Mouse (Mus musculus) heart, embryonic 13.5 days (tissue): ENCODE results near the gene Olfr1377. TPM values are rescaled to one million over a fixed set of nuclear protein-coding genes. Genes with fewer than 3 reads are reported as not detected.
"Not testable (repeated sequence)": the region's sequence is repeated elsewhere in the genome, so short reads cannot be mapped to it uniquely, and the experiment has no call there.

Experiments used
- ATAC-seq: fragments of 200-750 bp; cut with Nextera tagmentation; 2 replicates; pipeline ENCODE4 v1.8.0; 2017; ENCODE audit warnings: moderate TSS enrichment; ENCODE audit not compliant: insufficient number of reproducible peaks, low FRiP score, low TSS enrichment; ENCODE audit errors: extremely low read depth
- H3K27ac ChIP-seq: fragments of 300-500 bp; sonication (generic); replicated peaks from 2 replicates; pipeline ENCODE4 v1.5.1; 2015; ENCODE audit warnings: moderate library complexity, mild to moderate bottlenecking, inconsistent platforms
- H3K27me3 ChIP-seq: fragments of 300-500 bp; sonication (generic); replicated peaks from 2 replicates; pipeline ENCODE4 v1.6.1; 2015; ENCODE audit warnings: mild to moderate bottlenecking, inconsistent platforms
- H3K36me3 ChIP-seq: fragments of 300-500 bp; sonication (generic); 2 replicates; pipeline ENCODE4 v1.6.1; 2015; ENCODE audit warnings: mild to moderate bottlenecking, inconsistent platforms
- H3K4me1 ChIP-seq: fragments of 300-500 bp; sonication (generic); 2 replicates; pipeline ENCODE4 v1.6.1; 2015; ENCODE audit warnings: inconsistent platforms
- H3K4me2 ChIP-seq: fragments of 300-500 bp; sonication (generic); 2 replicates; pipeline ENCODE4 v1.6.1; 2015; ENCODE audit warnings: inconsistent platforms, mild to moderate bottlenecking, moderate library complexity
- H3K4me3 ChIP-seq: fragments of 300-500 bp; sonication (generic); 2 replicates; pipeline ENCODE4 v1.5.1; 2015; ENCODE audit warnings: moderate library complexity, mild to moderate bottlenecking, inconsistent platforms
- H3K9ac ChIP-seq: fragments of 300-500 bp; sonication (generic); 2 replicates; pipeline ENCODE4 v1.6.1; 2015; ENCODE audit warnings: inconsistent platforms, mild to moderate bottlenecking, moderate library complexity
- H3K9me3 ChIP-seq: fragments of 300-500 bp; sonication (generic); 2 replicates; pipeline ENCODE4 v1.6.1; 2016; ENCODE audit warnings: inconsistent platforms
- WGBS: fragments of 180-500 bp; shearing (Covaris S2); methylation state at CpG from one replicate; pipeline ENCODE4 v1.1.7; 2015; ENCODE audit warnings: mixed read lengths; 5-methylcytosine and 5-hydroxymethylcytosine counted together
- polyA plus RNA-seq: library from polyadenylated mRNA; unstranded; fragments of >200 nt; fragmentation: Nextera tagmentation; extraction: Ambion mirVana; gene quantifications from 2 replicates; pipeline ENCODE4 v1.2.1, GENCODE M21; 2015

Olfr1377 gene
- polyA plus RNA-seq, 1 experiment from 2014 or later, result not detected

- Histone ChIP-seq H3K27me3 (0 out of 2 replicates have a peak, but pooled peaks cover 3% of the 10 kb centered on the region), H3K9me3 (no peaks in the 10 kb centered on the region), H3K4me1 (no peaks in the 10 kb centered on the region; the same call in 1 of the 2 replicates), H3K9ac (no peak overlapping the region), H3K36me3 (no peaks in the 10 kb centered on the region), H3K27ac (no peak overlapping the region), H3K4me2 (no peak overlapping the region), H3K4me3 (no peak overlapping the region)
- 45% methylated on average over 5 of the region's 5 CpGs for WGBS
- no peak for ATAC-seq
These were observed 30.1 kb downstream of the Olfr1377 start for GRCm38 (mm10) chr11:51011821-51012220.

DNA sequence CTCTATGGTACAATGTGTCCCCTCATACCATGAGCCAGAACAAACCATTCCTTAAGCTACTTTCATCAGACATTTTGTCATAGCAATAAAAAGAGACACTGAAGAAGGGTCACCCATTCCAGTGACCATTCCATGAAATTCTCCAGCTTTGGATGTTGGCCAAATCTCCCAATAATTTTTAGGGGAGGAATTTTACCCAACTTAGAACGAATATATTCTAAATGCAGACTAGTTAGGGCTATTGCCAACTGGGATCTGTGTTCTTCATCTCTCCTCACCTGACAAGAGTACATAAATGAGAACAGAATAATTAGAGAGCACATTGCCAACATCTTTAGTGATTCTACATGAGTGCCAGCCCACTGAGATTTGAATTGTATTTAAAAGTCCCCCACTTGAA is 32.2 kb downstream of the Olfr1377 start, which contains the start of gene Olfr54:
Gene Olfr54 (plus strand): TSS at position 301 of the 400 bp plus-strand sequence.
- Histone ChIP-seq H3K36me3 (no peaks in the 10 kb centered on the region), H3K27me3 (0 out of 2 replicates have a peak, but pooled peaks cover 3% of the 10 kb centered on the region), H3K9ac (no peak within 1 kb of the TSS), H3K4me1 (no peaks in the 10 kb centered on the region; the same call in 1 of the 2 replicates), H3K4me2 (no peak within 1 kb of the TSS), H3K27ac (no peak within 1 kb of the TSS), H3K9me3 (no peaks in the 10 kb centered on the region), H3K4me3 (no peak within 1 kb of the TSS)
- no peak for ATAC-seq
- 45% methylated on average over 1 of the region's 1 CpGs for WGBS

DNA sequence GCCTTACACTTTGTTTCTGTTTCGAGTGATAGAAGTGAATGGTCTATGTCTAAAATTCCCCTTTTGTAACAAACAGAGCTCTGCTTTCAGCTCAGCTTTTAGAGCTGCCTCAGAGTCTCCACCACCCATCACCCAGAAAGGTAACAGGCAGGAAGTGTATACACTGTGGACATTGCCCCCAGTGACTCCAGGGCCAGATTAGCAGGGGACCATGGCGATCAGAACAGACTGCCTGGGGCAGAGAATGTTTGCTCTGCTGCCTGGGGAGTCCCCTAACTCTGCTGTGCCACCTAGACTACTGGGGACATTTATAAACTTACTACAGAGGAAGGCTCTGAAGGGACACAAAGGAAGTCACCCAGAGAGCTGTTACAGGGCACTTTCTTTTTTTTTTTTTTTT is 34.6 kb downstream of the Olfr1377 start:
- no peaks in the 10 kb centered on the region; the same call in 1 of the 2 replicates for H3K4me1 ChIP-seq
- ATAC-seq, result no peak
- H3K36me3 ChIP-seq, result no peaks in the 10 kb centered on the region
- H3K9me3 ChIP-seq, result no peaks in the 10 kb centered on the region
- no peak overlapping the region for H3K4me3 ChIP-seq
- no peak overlapping the region for H3K4me2 ChIP-seq
- H3K27me3 ChIP-seq, result 0 out of 2 replicates have a peak, but pooled peaks cover 3% of the 10 kb centered on the region
- H3K9ac ChIP-seq, result no peak overlapping the region
- no peak overlapping the region for H3K27ac ChIP-seq
- 42% methylated on average over 2 of the region's 2 CpGs for WGBS

GRCm38 (mm10) chr11:51026811-51027210 is 45.0 kb downstream of the Olfr1377 start:
- not testable (repeated sequence) for H3K27me3 ChIP-seq, H3K36me3 ChIP-seq, H3K9me3 ChIP-seq, ATAC-seq, H3K27ac ChIP-seq, H3K4me3 ChIP-seq, H3K4me1 ChIP-seq, H3K4me2 ChIP-seq, H3K9ac ChIP-seq
- WGBS, result 80% methylated on average over 11 of the region's 11 CpGs

DNA sequence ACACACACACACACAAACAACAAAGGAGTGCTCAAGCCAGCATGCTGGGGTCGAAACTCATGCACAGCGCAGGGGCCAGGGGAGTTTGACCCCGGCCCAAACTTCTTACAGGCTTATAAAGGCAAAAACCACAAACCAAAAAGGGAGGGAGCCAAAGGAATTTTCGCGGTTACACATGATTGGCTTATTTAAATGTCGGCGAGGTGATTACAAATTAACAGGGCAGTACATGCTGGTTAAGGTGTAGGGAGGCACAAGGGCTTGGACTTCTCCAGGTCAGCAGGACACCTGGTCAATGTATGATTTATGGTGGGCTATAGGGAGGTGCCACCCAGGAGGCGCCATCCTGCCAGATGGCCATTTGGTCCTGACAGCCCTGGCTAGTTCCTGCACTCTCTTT is 47.6 kb downstream of the Olfr1377 start:
- WGBS, result 73% methylated on average over 8 of the region's 8 CpGs
- not testable (repeated sequence) for H3K27ac ChIP-seq, H3K9me3 ChIP-seq, ATAC-seq, H3K9ac ChIP-seq, H3K4me3 ChIP-seq, H3K36me3 ChIP-seq, H3K27me3 ChIP-seq, H3K4me1 ChIP-seq, H3K4me2 ChIP-seq

GRCm38 (mm10) chr11:51030225-51030624 is 48.5 kb downstream of the Olfr1377 start:
- H3K4me1 ChIP-seq, result no peaks in the 10 kb centered on the region
- H3K4me2 ChIP-seq, result no peak overlapping the region
- peaks cover 5% of the 10 kb centered on the region for H3K27me3 ChIP-seq
- 73% methylated on average over 2 of the region's 2 CpGs for WGBS
- no peaks in the 10 kb centered on the region for H3K36me3 ChIP-seq
- H3K4me3 ChIP-seq, result no peak overlapping the region
- H3K9ac ChIP-seq, result no peak overlapping the region
- ATAC-seq, result no peak
- H3K9me3 ChIP-seq, result no peaks in the 10 kb centered on the region; the same call in 1 of the 2 replicates
- H3K27ac ChIP-seq, result no peak overlapping the region

GRCm38 (mm10) chr11:51032851-51033250 is 51.1 kb downstream of the Olfr1377 start:
- Histone ChIP-seq H3K27me3 (peaks cover 5% of the 10 kb centered on the region), H3K9ac (no peak overlapping the region), H3K4me3 (no peak overlapping the region), H3K9me3 (no peaks in the 10 kb centered on the region; the same call in 1 of the 2 replicates), H3K27ac (no peak overlapping the region), H3K4me2 (no peak overlapping the region), H3K36me3 (no peaks in the 10 kb centered on the region), H3K4me1 (peaks cover 5% of the 10 kb centered on the region; the same call in 1 of the 2 replicates)
- WGBS, result 17% methylated on average over 1 of the region's 1 CpGs
- ATAC-seq, result no peak

DNA sequence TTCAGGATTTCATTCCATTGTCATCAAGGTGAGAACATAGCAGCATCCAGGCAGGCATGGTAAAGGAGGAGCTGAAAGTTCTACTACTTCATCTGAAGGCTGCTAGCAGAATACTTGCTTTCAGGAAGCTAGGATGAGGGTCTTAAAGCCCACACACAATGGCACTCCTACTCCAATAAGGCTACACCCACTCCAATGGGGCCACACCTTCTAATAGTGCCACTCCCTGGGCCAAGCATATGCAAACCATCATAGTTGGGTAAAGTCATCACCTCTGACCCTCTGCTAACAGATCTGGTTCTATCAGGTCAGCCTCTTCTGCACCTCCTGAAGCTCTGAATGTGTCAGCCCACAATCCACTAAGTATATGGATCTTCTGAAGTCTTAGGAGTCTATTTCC is 52.4 kb downstream of the Olfr1377 start:
- not testable (repeated sequence) for H3K9me3 ChIP-seq, ATAC-seq, H3K9ac ChIP-seq, H3K36me3 ChIP-seq, H3K4me2 ChIP-seq, H3K27ac ChIP-seq, H3K4me3 ChIP-seq, H3K4me1 ChIP-seq
- H3K27me3 ChIP-seq, result peaks cover 11% of the 10 kb centered on the region; the same call in 1 of the 2 replicates

GRCm38 (mm10) chr11:51035951-51036350 is 54.2 kb downstream of the Olfr1377 start:
- Histone ChIP-seq H3K4me2 (no peak overlapping the region), H3K27me3 (peaks cover 17% of the 10 kb centered on the region; the same call in 1 of the 2 replicates), H3K9me3 (no peaks in the 10 kb centered on the region; the same call in 1 of the 2 replicates), H3K27ac (no peak overlapping the region), H3K4me3 (no peak overlapping the region), H3K9ac (no peak overlapping the region), H3K36me3 (no peaks in the 10 kb centered on the region), H3K4me1 (peaks cover 5% of the 10 kb centered on the region; the same call in 1 of the 2 replicates)
- 53% methylated on average over 2 of the region's 2 CpGs for WGBS
- ATAC-seq, result no peak

Other genes starting within 250 kb of the Olfr1377 start
- 12.6 and 13.5 TPM in 2 replicates for gene Zfp354c, start 154.2 kb upstream of the Olfr1377 start, polyA plus RNA-seq
- gene Zfp879, start 140.4 kb upstream of the Olfr1377 start, polyA plus RNA-seq, result 0.31 and 0.49 TPM in 2 replicates
- not detected in 2 replicates for gene Grm6, start 131.3 kb upstream of the Olfr1377 start, polyA plus RNA-seq
- gene Zfp454, start 94.3 kb upstream of the Olfr1377 start, polyA plus RNA-seq, result 2.7 and 3.7 TPM in 2 replicates
- 6.9 and 8.4 TPM in 2 replicates for gene Zfp2, start 65.8 kb upstream of the Olfr1377 start, polyA plus RNA-seq
- gene Zfp354b, start 50.3 kb upstream of the Olfr1377 start, polyA plus RNA-seq, result 0.88 and 1.0 TPM in 2 replicates
- not detected in 2 replicates for gene 4933414I15Rik, start 38.2 kb upstream of the Olfr1377 start, polyA plus RNA-seq
- not detected in 2 replicates for gene Prop1, start 28.2 kb upstream of the Olfr1377 start, polyA plus RNA-seq
- not detected in 2 replicates for gene Olfr1378, start 15.4 kb upstream of the Olfr1377 start, polyA plus RNA-seq
- not detected in 2 replicates for gene Olfr51, start 21.6 kb downstream of the Olfr1377 start, polyA plus RNA-seq
- gene Olfr54, start 32.3 kb downstream of the Olfr1377 start, polyA plus RNA-seq, result not detected in 2 replicates
- not detected in 2 replicates for gene Olfr1375, start 66.1 kb downstream of the Olfr1377 start, polyA plus RNA-seq
- 5.1 and 5.3 TPM in 2 replicates for gene Zfp354a, start 77.3 kb downstream of the Olfr1377 start, polyA plus RNA-seq
- gene Gm12569, start 238.5 kb downstream of the Olfr1377 start, polyA plus RNA-seq, result not detected in 2 replicates